Comparison of ENCODE assay signal across 13 mouse cellular contexts in genomic region chr11:59900995-59901394, GRCm38 (mm10). TPM values are rescaled to one million over a fixed set of nuclear protein-coding genes. Genes with fewer than 3 reads are reported as not detected.
DNase-seq lines count a peak whose midpoint lies in the region; ATAC-seq lines count a peak whose summit lies in the region.
"Had no signal": no experiment of that assay in that cellular context is flagged by ENCODE, and none has a peak within 500 bp of the region (broad histone marks: within the 10 kb centered on the region; RNA-seq: fewer than 3 reads in every experiment).

No protein-coding gene starts in this region.

- WGBS in heart, embryonic 14.5 days: 86% methylated on average over 1 of the region's 1 CpGs
- WGBS in lung, embryonic 15.5 days: 75% methylated on average over 1 of the region's 1 CpGs
- WGBS in heart, embryonic 15.5 days: 72% methylated on average over 1 of the region's 1 CpGs

- no peaks in the 10 kb centered on the region for H3K27me3 ChIP-seq in heart, embryonic 14.5 days (ENCODE audit: control insufficient read depth, insufficient read depth, low read length)
- no peaks in the 10 kb centered on the region for H3K27me3 ChIP-seq in lung, embryonic 15.5 days
- no peaks in the 10 kb centered on the region for H3K27me3 ChIP-seq in heart, embryonic 15.5 days
- H3K27me3 ChIP-seq: intestine, embryonic 15.5 days had no signal

- DNase-seq in cerebellum, adult 9-11 months: peak; percentile 57
- DNase-seq in cerebellum, adult 8-10 months: no peak
- no peak for DNase-seq in heart, postnatal 4 days
- DNase-seq in lung, adult 18-20 months: no peak
- DNase-seq in urinary bladder, adult 18-20 months (ENCODE audit: low spot score in 2 of 2): no peak
- DNase-seq: adrenal gland, adult 2 months; kidney, postnatal 4 days; liver, postnatal 0 days had no signal

- H3K27ac ChIP-seq in heart, embryonic 14.5 days (replicated peaks in 1 of 2; ENCODE audit: control insufficient read depth in 1 of 2, insufficient read depth in 1 of 2, low read depth in 2 of 2, low read length in 2 of 2): peak overlapping the region; percentile 35 to 69; a peak in 3 of 4 replicates
- 0 out of 2 replicates have a peak overlapping the region, but pooled peaks have one; percentile 17 for H3K27ac ChIP-seq in lung, embryonic 15.5 days
- peak overlapping the region; percentile 70 for H3K27ac ChIP-seq in heart, embryonic 15.5 days
- H3K27ac ChIP-seq: intestine, embryonic 15.5 days had no signal

- H3K4me3 ChIP-seq in heart, embryonic 14.5 days (ENCODE audit: control insufficient read depth in 1 of 2, insufficient read depth in 1 of 2, low read depth in 1 of 2, low read length in 2 of 2): no peak overlapping the region
- H3K4me3 ChIP-seq in lung, embryonic 15.5 days: no peak overlapping the region
- no peak overlapping the region for H3K4me3 ChIP-seq in heart, embryonic 15.5 days
- H3K4me3 ChIP-seq: intestine, embryonic 15.5 days; megakaryocyte, embryonic 14.5 days had no signal

- no peaks in the 10 kb centered on the region for H3K9me3 ChIP-seq in heart, embryonic 14.5 days (ENCODE audit: control insufficient read depth, low read length)
- H3K9me3 ChIP-seq in lung, embryonic 15.5 days: no peaks in the 10 kb centered on the region
- H3K9me3 ChIP-seq in heart, embryonic 15.5 days (replicated peaks): no peaks in the 10 kb centered on the region
- H3K9me3 ChIP-seq: intestine, embryonic 15.5 days; megakaryocyte, embryonic 14.5 days had no signal

- peaks cover 43 to 45% of the 10 kb centered on the region in 2 experiments for H3K4me1 ChIP-seq in heart, embryonic 14.5 days (ENCODE audit: control insufficient read depth in 2 of 2, insufficient read depth in 2 of 2, low read length in 2 of 2)
- H3K4me1 ChIP-seq in lung, embryonic 15.5 days: peaks cover 27% of the 10 kb centered on the region
- peaks cover 55% of the 10 kb centered on the region for H3K4me1 ChIP-seq in heart, embryonic 15.5 days (replicated peaks)

- no peak overlapping the region for H3K4me2 ChIP-seq in heart, embryonic 14.5 days (ENCODE audit: low read length)
- H3K4me2 ChIP-seq in lung, embryonic 15.5 days: no peak overlapping the region
- H3K4me2 ChIP-seq in heart, embryonic 15.5 days: no peak overlapping the region
- H3K4me2 ChIP-seq: intestine, embryonic 15.5 days had no signal

- no peak overlapping the region for H3K9ac ChIP-seq in heart, embryonic 14.5 days (ENCODE audit: low read length)
- H3K9ac ChIP-seq in lung, embryonic 15.5 days: no peak overlapping the region
- no peak overlapping the region for H3K9ac ChIP-seq in heart, embryonic 15.5 days
- H3K9ac ChIP-seq: intestine, embryonic 15.5 days; liver, postnatal 0 days had no signal

- ATAC-seq in heart, embryonic 14.5 days (ENCODE audit: insufficient number of reproducible peaks, insufficient read depth, low FRiP score, low read depth): no peak
- no peak for ATAC-seq in lung, embryonic 15.5 days (ENCODE audit: borderline replicate concordance, extremely low read depth, low FRiP score, low TSS enrichment)
- ATAC-seq in heart, embryonic 15.5 days (replicated peaks; ENCODE audit: insufficient number of reproducible peaks, insufficient read depth, low FRiP score, low read depth): no peak
- ATAC-seq: intestine, embryonic 15.5 days; liver, postnatal 0 days had no signal

- no peaks in the 10 kb centered on the region for H3K36me3 ChIP-seq in heart, embryonic 14.5 days (ENCODE audit: control insufficient read depth, insufficient read depth, low read length)
- H3K36me3 ChIP-seq in lung, embryonic 15.5 days: no peaks in the 10 kb centered on the region
- H3K36me3 ChIP-seq in heart, embryonic 15.5 days: no peaks in the 10 kb centered on the region
- H3K36me3 ChIP-seq: intestine, embryonic 15.5 days had no signal

RNA-seq across cellular contexts. Expression of gene Med9, which starts 47.0 kb away (rescaled TPM):
- 46.7 and 47.6 TPM in 2 replicates for polyA plus RNA-seq in heart, embryonic 14.5 days (2014; fragmentation: Nextera tagmentation; extraction: Ambion mirVana)
- total RNA-seq in heart, postnatal 4 days (2021): 10 to 100 TPM; 27.5 to 30.2 TPM
- polyA plus RNA-seq in lung, embryonic 15.5 days (2015; fragmentation: Nextera tagmentation; extraction: Ambion mirVana): 49.9 and 51.9 TPM in 2 replicates
- polyA plus RNA-seq in heart, embryonic 15.5 days (2015; fragmentation: Nextera tagmentation; extraction: Ambion mirVana): 40.0 and 43.0 TPM in 2 replicates

Comparison
In these comparisons a context has a peak if more than half of its experiments do, and no peak if none do; other contexts are left out.
1. H3K27ac ChIP-seq: peak in every context shown above with its lines; median percentile 70 in heart, embryonic 15.5 days; 52 in heart, embryonic 14.5 days; 17 in lung, embryonic 15.5 days.